Mouse (Mus musculus) spleen, embryonic (tissue): ENCODE data around the gene Arpc5.

Experiments used
- CTCF ChIA-PET: fragments of 350-600 bp; sonication (Branson Sonifier 250); formaldehyde crosslinking; loops from one replicate; lab custom pipeline; 2022; lab: Charles Lee

Arpc5 gene

DNA sequence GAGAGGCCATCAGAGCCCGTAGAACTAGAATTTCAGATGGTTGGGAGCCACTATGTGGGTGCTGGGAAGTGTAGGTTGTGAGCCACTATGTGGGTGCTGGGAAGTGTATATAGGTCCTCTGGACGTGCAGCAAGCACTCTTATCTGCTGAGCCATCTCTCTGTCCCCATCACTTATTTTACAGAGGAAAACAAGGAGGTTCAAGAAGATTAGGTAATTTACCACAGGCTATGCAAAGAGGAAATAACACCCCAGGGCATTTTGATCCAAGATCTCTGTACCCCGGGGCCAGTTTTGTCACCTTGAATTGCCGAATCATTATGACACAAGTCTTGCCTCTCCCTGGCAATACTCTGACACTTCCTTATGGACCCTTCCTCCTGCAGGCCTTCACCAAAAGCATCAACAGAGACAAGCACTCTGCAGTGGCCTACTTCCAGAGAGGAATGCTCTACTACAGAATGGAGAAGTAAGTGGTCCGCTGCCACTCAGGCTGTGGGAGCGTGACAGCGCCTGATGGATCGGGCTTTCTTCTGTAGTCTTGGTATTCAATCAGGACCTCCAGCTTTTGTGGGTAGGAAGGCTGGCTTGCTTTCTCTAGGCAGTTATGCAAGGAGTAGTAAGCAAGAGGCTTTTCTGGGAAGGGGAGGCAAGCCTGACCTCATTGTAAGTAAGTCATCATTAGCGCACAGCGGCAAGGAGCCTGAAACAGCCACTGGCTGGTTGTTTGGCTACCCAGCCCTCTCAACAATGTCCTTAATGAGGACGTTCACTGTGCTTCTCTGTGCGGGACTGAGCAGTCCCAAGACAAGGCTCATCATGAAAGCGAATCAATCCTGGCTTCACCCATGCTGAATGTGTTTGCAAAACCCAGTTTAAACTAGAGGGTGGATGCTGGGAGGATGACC lies 44.4 kb downstream of the Arpc5 start:
- CTCF ChIA-PET, result no interaction called here

DNA sequence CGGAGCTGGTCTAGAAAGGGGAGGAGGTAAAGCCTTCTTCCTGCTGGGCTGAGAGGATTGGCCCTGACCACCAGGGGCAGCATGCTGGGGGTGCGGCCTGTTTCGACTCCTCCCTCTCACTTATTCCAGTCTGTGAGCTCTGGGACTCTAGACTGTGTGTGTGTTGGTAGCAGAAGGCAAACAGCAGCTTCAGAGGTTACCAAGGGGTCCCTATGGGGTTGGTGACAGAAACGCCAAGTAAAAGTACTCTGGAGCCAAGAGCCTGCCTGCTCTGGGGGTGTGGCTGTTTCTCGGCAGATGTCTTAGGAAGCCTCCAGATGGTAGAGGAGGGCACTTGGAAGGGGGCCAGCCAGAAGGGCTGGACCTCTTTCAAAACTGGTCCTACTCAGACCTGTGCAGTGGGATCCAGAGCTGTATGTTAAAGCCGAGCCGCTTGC lies 48.9 kb downstream of the Arpc5 start:
- CTCF ChIA-PET, result interaction anchor here (0.8 to 1.2 kb wide), 3 partner anchors 25 to 44 kb away, joined by 3 to 6 read pairs (median 3); no protein-coding TSS in a partner anchor

DNA sequence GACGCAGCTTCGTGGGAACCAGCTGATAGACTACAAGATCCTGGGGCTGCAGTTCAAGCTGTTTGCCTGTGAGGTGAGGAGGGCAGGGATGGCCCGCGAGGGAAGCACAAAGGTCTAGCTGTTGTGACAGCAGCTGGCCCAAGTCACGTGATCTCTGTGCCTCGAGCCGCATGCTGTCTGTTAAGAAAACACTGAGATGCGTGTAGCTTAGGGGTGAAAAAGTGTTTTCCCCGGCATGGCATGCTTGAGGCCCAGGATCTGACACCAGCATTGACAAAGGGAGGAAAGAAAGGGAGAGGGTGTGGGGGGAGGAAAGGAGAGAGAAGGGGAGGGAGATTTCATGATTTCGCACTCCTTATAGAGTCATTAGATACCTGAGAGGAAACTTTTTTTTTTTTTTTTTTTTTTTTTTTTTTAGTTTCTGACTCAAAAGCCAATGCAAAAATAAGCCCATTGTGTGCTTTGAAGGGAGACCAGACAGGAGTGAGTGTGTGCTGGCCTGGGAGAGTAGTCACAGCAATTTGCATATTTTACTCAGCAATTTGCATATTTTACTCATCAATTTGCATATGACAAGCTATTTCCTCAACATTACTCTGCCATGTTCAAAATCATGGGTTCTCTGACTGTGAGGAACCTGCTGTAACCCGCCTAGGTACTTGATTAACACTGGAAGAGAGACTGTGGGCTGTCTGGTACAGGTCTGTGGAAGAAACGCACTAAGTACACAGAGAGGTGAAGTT lies 50.9 kb downstream of the Arpc5 start:
- CTCF ChIA-PET, result interaction anchor here (1.3 kb wide), 1 partner anchor 18 kb away, joined by 3 read pairs; no protein-coding TSS in a partner anchor

DNA sequence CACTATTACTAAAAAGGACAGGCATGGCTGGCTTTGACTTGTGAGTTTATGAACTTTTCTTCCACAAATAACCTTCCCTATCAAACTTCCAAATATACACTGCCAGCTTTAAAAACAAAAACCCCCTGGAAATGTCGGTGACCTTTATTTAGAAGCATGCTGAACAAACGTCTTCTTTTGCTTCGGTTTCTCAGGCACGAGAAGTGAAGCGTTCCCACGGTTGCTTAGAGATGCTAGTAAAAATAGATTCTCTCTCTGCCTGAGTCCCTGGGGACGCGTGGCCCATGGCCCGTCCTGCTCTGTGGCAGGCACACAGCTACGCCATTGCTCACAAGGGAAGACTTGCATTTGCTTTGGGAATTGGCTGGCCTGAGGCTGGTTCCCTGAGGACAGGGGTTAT lies 51.5 kb downstream of the Arpc5 start:
- CTCF ChIA-PET, result no interaction called here

DNA sequence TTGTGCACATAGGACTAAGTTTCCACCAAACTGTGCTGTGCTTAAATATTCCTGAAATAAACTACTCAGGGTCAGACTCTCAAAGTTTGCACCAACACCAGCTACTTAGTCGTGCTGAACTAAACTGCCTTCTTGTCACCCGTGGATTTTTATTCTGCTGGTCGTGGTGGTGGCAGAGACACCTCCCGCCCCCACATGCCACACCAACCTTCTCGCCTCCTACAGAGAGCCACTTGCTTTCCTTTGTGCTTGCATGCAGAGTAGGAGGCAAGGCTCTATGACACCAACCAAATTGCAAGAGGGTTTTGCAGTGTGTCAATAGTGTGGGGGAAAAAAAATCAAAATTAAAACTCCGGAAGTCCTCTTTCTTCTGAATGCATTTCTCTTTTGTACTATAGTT lies 53.2 kb downstream of the Arpc5 start:
- CTCF ChIA-PET, result interaction anchor here (0.8 kb wide), 1 partner anchor 1078 kb away, joined by 11 read pairs; no protein-coding TSS in a partner anchor

DNA sequence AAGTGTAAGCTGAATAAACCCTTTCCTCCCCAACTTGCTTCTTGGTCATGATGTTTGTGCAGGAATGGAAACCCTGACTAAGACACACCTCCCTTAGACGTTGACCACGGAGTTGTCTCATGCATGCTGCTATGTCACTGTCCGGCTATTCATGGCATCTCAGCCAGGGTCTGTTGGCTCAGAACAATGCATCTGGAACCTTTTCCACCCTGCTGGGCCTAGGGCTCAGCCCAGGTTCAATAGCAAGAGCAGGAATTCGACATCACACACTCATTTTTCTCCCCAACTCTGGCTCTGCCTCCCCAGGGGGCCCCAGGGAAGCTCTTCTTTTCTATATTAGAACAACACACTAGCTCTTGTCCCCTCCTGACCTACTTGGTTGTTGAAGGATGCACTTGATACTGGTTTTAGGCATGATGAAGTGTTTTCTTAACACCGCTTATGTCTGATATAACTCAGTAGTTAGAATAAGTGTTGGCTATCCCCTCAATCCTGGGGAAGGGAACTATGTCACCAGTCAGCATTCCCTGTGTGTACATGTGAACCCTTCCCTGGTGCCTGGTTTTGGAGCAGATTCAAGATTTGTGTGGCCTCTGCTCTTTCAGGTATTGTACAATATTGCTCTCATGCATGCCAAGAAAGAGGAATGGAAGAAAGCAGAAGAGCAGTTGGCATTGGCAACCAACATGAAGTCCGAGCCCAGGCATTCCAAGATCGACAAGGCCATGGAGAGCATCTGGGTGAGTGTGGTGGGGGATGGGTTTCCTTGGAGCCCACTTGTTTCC lies 54.8 kb downstream of the Arpc5 start:
- CTCF ChIA-PET, result no interaction called here

DNA sequence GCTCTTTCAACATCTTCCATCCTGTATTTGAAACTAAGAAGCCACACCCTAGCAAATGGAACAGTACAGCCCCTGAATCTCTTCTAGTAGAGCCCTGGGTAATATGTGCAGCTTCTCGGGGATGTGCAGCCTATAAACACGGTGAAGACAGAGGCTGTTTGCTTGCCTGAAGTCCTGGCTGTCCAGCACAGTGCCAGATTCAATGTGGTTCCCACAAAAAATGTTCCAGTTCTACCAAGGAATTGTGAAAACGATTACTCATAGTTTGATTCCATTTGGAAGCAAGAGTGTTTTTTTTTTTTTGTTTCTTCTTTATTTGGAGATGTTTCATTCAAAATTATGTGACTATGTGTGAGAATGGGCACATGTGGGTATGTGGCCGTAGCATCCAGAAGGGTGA lies 55.4 kb downstream of the Arpc5 start:
- CTCF ChIA-PET, result no interaction called here

DNA sequence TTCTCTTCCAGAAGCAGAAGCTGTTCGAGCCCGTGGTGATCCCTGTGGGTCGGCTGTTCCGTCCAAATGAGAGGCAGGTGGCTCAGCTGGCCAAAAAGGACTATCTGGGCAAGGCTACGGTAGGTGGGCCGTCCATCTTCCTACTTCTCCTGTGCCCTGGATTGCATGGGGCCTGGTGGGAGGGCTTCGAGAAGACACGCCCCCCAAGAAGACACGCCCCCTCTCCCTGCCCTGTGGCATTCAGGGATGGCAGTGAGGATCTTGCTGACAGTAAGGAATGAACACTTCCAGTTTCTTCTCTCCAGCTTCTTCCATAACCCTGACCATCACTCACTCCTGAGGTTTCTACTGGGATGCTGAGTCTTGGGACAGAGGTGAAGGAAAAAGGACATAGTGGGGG lies 57.9 kb downstream of the Arpc5 start:
- CTCF ChIA-PET, result no interaction called here
